Mouse (Mus musculus): ENCODE data around the gene Hivep3. TPM values are rescaled to one million over a fixed set of nuclear protein-coding genes. Genes with fewer than 3 reads are reported as not detected.

Gene Hivep3
- total and polyA plus RNA-seq, 2 experiments: 0.95 to 1.5 TPM

- peak overlapping the region; percentile 73 for H3K4me3 ChIP-seq (ENCODE audit: insufficient read depth, low read depth, low read length)
- no peak for DNase-seq (ENCODE audit: extremely low read depth, low read depth, low spot score)
- no peaks in the 10 kb centered on the region for H3K27me3 ChIP-seq (ENCODE audit: control insufficient read depth, insufficient read depth, low read length)
- H3K27ac ChIP-seq (replicated peaks; ENCODE audit: insufficient read depth, low read depth, low read length): no peak overlapping the region
- WGBS: 2% methylated on average over 44 of the region's 44 CpGs
- H3K9ac ChIP-seq (ENCODE audit: low read depth, low read length): peak overlapping the region; percentile 78
- no peaks in the 10 kb centered on the region for H3K79me2 ChIP-seq (ENCODE audit: control insufficient read depth, insufficient read depth, low read length)
- H3K4me1 ChIP-seq (ENCODE audit: control insufficient read depth, insufficient read depth, low read length): peaks cover 4% of the 10 kb centered on the region
- H3K36me3 ChIP-seq (ENCODE audit: control insufficient read depth, insufficient read depth, low read length): no peaks in the 10 kb centered on the region
- no peak for TF ChIP-seq POLR2A (IDR thresholded peaks at IDR 0.05; ENCODE audit: extremely low read depth, insufficient read depth, low read length)
- TF ChIP-seq CTCF (IDR thresholded peaks at IDR 0.05; ENCODE audit: low read depth, low read length): no peak
Measured at GRCm38 (mm10) chr4:119733942-119734341, 358 bp downstream of the Hivep3 start.

GRCm38 (mm10) chr4:119734352-119734751 lies 768 bp downstream of the Hivep3 start:
- WGBS: 44% methylated on average over 4 of the region's 4 CpGs
- H3K79me2 ChIP-seq (ENCODE audit: control insufficient read depth, insufficient read depth, low read length): no peaks in the 10 kb centered on the region

GRCm38 (mm10) chr4:119738641-119739040 lies 5.1 kb downstream of the Hivep3 start:
- Histone ChIP-seq H3K79me2 (ENCODE audit: control insufficient read depth, insufficient read depth, low read length) (no peaks in the 10 kb centered on the region), H3K27me3 (ENCODE audit: control insufficient read depth, insufficient read depth, low read length) (no peaks in the 10 kb centered on the region), H3K9ac (ENCODE audit: low read depth, low read length) (no peak overlapping the region), H3K4me1 (ENCODE audit: control insufficient read depth, insufficient read depth, low read length) (peaks cover 4% of the 10 kb centered on the region), H3K27ac (replicated peaks; ENCODE audit: insufficient read depth, low read depth, low read length) (peak overlapping the region; percentile 55), H3K4me3 (ENCODE audit: insufficient read depth, low read depth, low read length) (no peak overlapping the region), H3K36me3 (ENCODE audit: control insufficient read depth, insufficient read depth, low read length) (no peaks in the 10 kb centered on the region)
- WGBS: 31% methylated on average over 4 of the region's 4 CpGs
- TF ChIP-seq POLR2A (IDR thresholded peaks at IDR 0.05; ENCODE audit: extremely low read depth, insufficient read depth, low read length): no peak
- no peak for TF ChIP-seq CTCF (IDR thresholded peaks at IDR 0.05; ENCODE audit: low read depth, low read length)
- DNase-seq (ENCODE audit: extremely low read depth, low read depth, low spot score): no peak

More at GRCm38 (mm10) chr4:119734352-119734751, 768 bp downstream of the Hivep3 start:
- Histone ChIP-seq H3K27me3 (ENCODE audit: control insufficient read depth, insufficient read depth, low read length) (no peaks in the 10 kb centered on the region), H3K36me3 (ENCODE audit: control insufficient read depth, insufficient read depth, low read length) (no peaks in the 10 kb centered on the region), H3K4me3 (ENCODE audit: insufficient read depth, low read depth, low read length) (peak overlapping the region; percentile 73), H3K27ac (replicated peaks; ENCODE audit: insufficient read depth, low read depth, low read length) (no peak overlapping the region), H3K4me1 (ENCODE audit: control insufficient read depth, insufficient read depth, low read length) (peaks cover 4% of the 10 kb centered on the region), H3K9ac (ENCODE audit: low read depth, low read length) (peak overlapping the region; percentile 78)
- TF ChIP-seq CTCF (IDR thresholded peaks at IDR 0.05; ENCODE audit: low read depth, low read length) (no peak), POLR2A (IDR thresholded peaks at IDR 0.05; ENCODE audit: extremely low read depth, insufficient read depth, low read length) (no peak)
- no peak for DNase-seq (ENCODE audit: extremely low read depth, low read depth, low spot score)

GRCm38 (mm10) chr4:119739301-119740062 lies 5.9 kb downstream of the Hivep3 start:
- H3K36me3 ChIP-seq (ENCODE audit: control insufficient read depth, insufficient read depth, low read length): no peaks in the 10 kb centered on the region
- no peaks in the 10 kb centered on the region for H3K27me3 ChIP-seq (ENCODE audit: control insufficient read depth, insufficient read depth, low read length)
- H3K4me1 ChIP-seq (ENCODE audit: control insufficient read depth, insufficient read depth, low read length): peaks cover 4% of the 10 kb centered on the region
- no peak overlapping the region for H3K4me3 ChIP-seq (ENCODE audit: insufficient read depth, low read depth, low read length)
- no peak overlapping the region for H3K9ac ChIP-seq (ENCODE audit: low read depth, low read length)
- no peak overlapping the region for H3K27ac ChIP-seq (replicated peaks; ENCODE audit: insufficient read depth, low read depth, low read length)
- no peak for TF ChIP-seq POLR2A (IDR thresholded peaks at IDR 0.05; ENCODE audit: extremely low read depth, insufficient read depth, low read length)
- TF ChIP-seq CTCF (IDR thresholded peaks at IDR 0.05; ENCODE audit: low read depth, low read length): no peak
- WGBS: 61% methylated on average over 9 of the region's 9 CpGs
- DNase-seq (ENCODE audit: extremely low read depth, low read depth, low spot score): no peak
- H3K79me2 ChIP-seq (ENCODE audit: control insufficient read depth, insufficient read depth, low read length): no peaks in the 10 kb centered on the region

- Histone ChIP-seq H3K79me2 (ENCODE audit: control insufficient read depth, insufficient read depth, low read length) (no peaks in the 10 kb centered on the region), H3K9ac (ENCODE audit: low read depth, low read length) (no peak overlapping the region), H3K4me3 (ENCODE audit: insufficient read depth, low read depth, low read length) (no peak overlapping the region), H3K27me3 (ENCODE audit: control insufficient read depth, insufficient read depth, low read length) (no peaks in the 10 kb centered on the region), H3K36me3 (ENCODE audit: control insufficient read depth, insufficient read depth, low read length) (no peaks in the 10 kb centered on the region), H3K4me1 (ENCODE audit: control insufficient read depth, insufficient read depth, low read length) (0 out of 2 replicates have a peak, but pooled peaks cover 3% of the 10 kb centered on the region), H3K27ac (replicated peaks; ENCODE audit: insufficient read depth, low read depth, low read length) (no peak overlapping the region)
- TF ChIP-seq POLR2A (IDR thresholded peaks at IDR 0.05; ENCODE audit: extremely low read depth, insufficient read depth, low read length) (no peak), CTCF (IDR thresholded peaks at IDR 0.05; ENCODE audit: low read depth, low read length) (no peak)
- WGBS: 91% methylated on average over 2 of the region's 2 CpGs
- no peak for DNase-seq (ENCODE audit: extremely low read depth, low read depth, low spot score)
Measured at GRCm38 (mm10) chr4:119748341-119748740, 14.8 kb downstream of the Hivep3 start.

- no peaks in the 10 kb centered on the region for H3K27me3 ChIP-seq (ENCODE audit: control insufficient read depth, insufficient read depth, low read length)
- 61% methylated on average over 4 of the region's 4 CpGs for WGBS
- H3K36me3 ChIP-seq (ENCODE audit: control insufficient read depth, insufficient read depth, low read length): no peaks in the 10 kb centered on the region
- no peaks in the 10 kb centered on the region for H3K79me2 ChIP-seq (ENCODE audit: control insufficient read depth, insufficient read depth, low read length)
- H3K4me1 ChIP-seq (ENCODE audit: control insufficient read depth, insufficient read depth, low read length): 0 out of 2 replicates have a peak, but pooled peaks cover 3% of the 10 kb centered on the region
- DNase-seq (ENCODE audit: extremely low read depth, low read depth, low spot score): no peak
- H3K27ac ChIP-seq (replicated peaks; ENCODE audit: insufficient read depth, low read depth, low read length): no peak overlapping the region
- H3K9ac ChIP-seq (ENCODE audit: low read depth, low read length): no peak overlapping the region
- no peak overlapping the region for H3K4me3 ChIP-seq (ENCODE audit: insufficient read depth, low read depth, low read length)
- TF ChIP-seq CTCF (IDR thresholded peaks at IDR 0.05; ENCODE audit: low read depth, low read length) (no peak), POLR2A (IDR thresholded peaks at IDR 0.05; ENCODE audit: extremely low read depth, insufficient read depth, low read length) (no peak)
Measured at GRCm38 (mm10) chr4:119750157-119750556, 16.6 kb downstream of the Hivep3 start.
